Comparison of ENCODE assay signal across 13 mouse cellular contexts in genomic region chr3:15196101-15196500, GRCm38 (mm10).
DNase-seq lines count a peak whose midpoint lies in the region; ATAC-seq and TF ChIP-seq lines count a peak whose summit lies in the region.
"Had no signal": no experiment of that assay in that cellular context is flagged by ENCODE, and none has a peak within 500 bp of the region (broad histone marks: within the 10 kb centered on the region; RNA-seq: fewer than 3 reads in every experiment).

No protein-coding gene starts in this region.

- H3K4me3 ChIP-seq in kidney, postnatal 0 days (replicated peaks; ENCODE audit: low read depth, low read length): no peak overlapping the region
- no peak overlapping the region for H3K4me3 ChIP-seq in kidney, embryonic 15.5 days (replicated peaks)
- H3K4me3 ChIP-seq in lung, embryonic 16.5 days (ENCODE audit: low read length): no peak overlapping the region
- H3K4me3 ChIP-seq: gastrocnemius, adult 2 months; heart, adult 2 months; hindbrain, embryonic 15.5 days; midbrain, embryonic 13.5 days had no signal

- TF ChIP-seq CTCF in kidney, postnatal 0 days (IDR thresholded peaks at IDR 0.05; ENCODE audit: low read depth): no peak

- ATAC-seq in kidney, postnatal 0 days (replicated peaks; ENCODE audit: low FRiP score, low read depth): no peak; the same call in 1 of the 2 replicates
- ATAC-seq in kidney, embryonic 15.5 days (replicated peaks; ENCODE audit: low FRiP score): no peak
- peak; percentile 88 for ATAC-seq in lung, embryonic 16.5 days (ENCODE audit: low read depth)
- ATAC-seq: forebrain, embryonic 14.5 days; midbrain, embryonic 13.5 days had no signal

- WGBS in kidney, postnatal 0 days: 44% methylated on average over 1 of the region's 1 CpGs
- 54% methylated on average over 1 of the region's 1 CpGs for WGBS in kidney, embryonic 15.5 days
- 50% methylated on average over 1 of the region's 1 CpGs for WGBS in lung, embryonic 16.5 days

- no peaks in the 10 kb centered on the region for H3K4me1 ChIP-seq in kidney, postnatal 0 days (replicated peaks; ENCODE audit: insufficient read depth, low read length)
- no peaks in the 10 kb centered on the region for H3K4me1 ChIP-seq in kidney, embryonic 15.5 days
- 0 out of 2 replicates have a peak, but pooled peaks cover 4% of the 10 kb centered on the region for H3K4me1 ChIP-seq in lung, embryonic 16.5 days (replicated peaks; ENCODE audit: control insufficient read depth, insufficient read depth, low read length)
- H3K4me1 ChIP-seq: hindbrain, embryonic 15.5 days had no signal

- no peaks in the 10 kb centered on the region for H3K9me3 ChIP-seq in kidney, postnatal 0 days (replicated peaks; ENCODE audit: low read length)
- no peaks in the 10 kb centered on the region for H3K9me3 ChIP-seq in kidney, embryonic 15.5 days (replicated peaks)
- H3K9me3 ChIP-seq in lung, embryonic 16.5 days (ENCODE audit: control insufficient read depth, low read length): no peaks in the 10 kb centered on the region
- H3K9me3 ChIP-seq: hindbrain, embryonic 15.5 days; midbrain, embryonic 13.5 days had no signal

- no peak overlapping the region for H3K4me2 ChIP-seq in kidney, postnatal 0 days (ENCODE audit: low read length)
- no peak overlapping the region for H3K4me2 ChIP-seq in kidney, embryonic 15.5 days
- H3K4me2 ChIP-seq in lung, embryonic 16.5 days (ENCODE audit: low read depth, low read length): no peak overlapping the region
- H3K4me2 ChIP-seq: hindbrain, embryonic 15.5 days; midbrain, embryonic 13.5 days had no signal

- H3K27me3 ChIP-seq in kidney, postnatal 0 days (ENCODE audit: insufficient read depth, low read length): no peaks in the 10 kb centered on the region
- no peaks in the 10 kb centered on the region for H3K27me3 ChIP-seq in kidney, embryonic 15.5 days
- no peaks in the 10 kb centered on the region for H3K27me3 ChIP-seq in lung, embryonic 16.5 days (ENCODE audit: control insufficient read depth, insufficient read depth, low read depth, low read length)
- H3K27me3 ChIP-seq: hindbrain, embryonic 15.5 days; midbrain, embryonic 13.5 days had no signal

- no peak overlapping the region for H3K9ac ChIP-seq in kidney, postnatal 0 days (ENCODE audit: low read depth, low read length)
- H3K9ac ChIP-seq in kidney, embryonic 15.5 days: no peak overlapping the region
- H3K9ac ChIP-seq in lung, embryonic 16.5 days (ENCODE audit: low read length): no peak overlapping the region
- H3K9ac ChIP-seq: hindbrain, embryonic 15.5 days; midbrain, embryonic 13.5 days had no signal

- peak; percentile 32 for DNase-seq in kidney, postnatal 0 days (ENCODE audit: low spot score)
- peak; percentile 5 for DNase-seq in urinary bladder, postnatal 14 days (ENCODE audit: low spot score)
- DNase-seq in urinary bladder, adult 2 months (ENCODE audit: low spot score): no peak
- DNase-seq in right cerebral cortex, adult 2 months (ENCODE audit: low spot score in 2 of 2): no peak
- DNase-seq in spleen, adult 18-20 months: no peak
- DNase-seq: cerebellum, adult 11-12 months; gastrocnemius, adult 2 months; heart, adult 2 months had no signal

- no peak overlapping the region for H3K27ac ChIP-seq in kidney, postnatal 0 days
- H3K27ac ChIP-seq in kidney, embryonic 15.5 days: no peak overlapping the region
- peak overlapping the region; percentile 58; the same call in 1 of the 2 replicates for H3K27ac ChIP-seq in lung, embryonic 16.5 days (ENCODE audit: low read length)
- H3K27ac ChIP-seq: gastrocnemius, adult 2 months; heart, adult 2 months; hindbrain, embryonic 15.5 days; midbrain, embryonic 13.5 days had no signal

- no peaks in the 10 kb centered on the region for H3K36me3 ChIP-seq in kidney, postnatal 0 days (ENCODE audit: insufficient read depth, low read length)
- no peaks in the 10 kb centered on the region for H3K36me3 ChIP-seq in kidney, embryonic 15.5 days
- H3K36me3 ChIP-seq in lung, embryonic 16.5 days (ENCODE audit: control insufficient read depth, insufficient read depth, low read length): no peaks in the 10 kb centered on the region
- H3K36me3 ChIP-seq: hindbrain, embryonic 15.5 days; midbrain, embryonic 13.5 days had no signal

Comparison
In these comparisons a context has a peak if more than half of its experiments do, and no peak if none do; other contexts are left out.
1. DNase-seq: peak in kidney, postnatal 0 days (single experiment) and urinary bladder, postnatal 14 days (single experiment); none in urinary bladder, adult 2 months (single experiment), right cerebral cortex, adult 2 months (0 of 2) and spleen, adult 18-20 months (0 of 2).